Mouse (Mus musculus) urinary bladder, postnatal 4 days (tissue): ENCODE measurements around the gene Lhx9.

Experiments used
- DNase-seq, 2 experiments: peaks; one replicate each; pipeline ENCODE4 v3.0.0; 2021 to 2022; ENCODE audit warnings: low spot score in 2 of 2

Gene Lhx9

GRCm38 (mm10) chr1:138839809-138840430 is 8.5 kb downstream of the Lhx9 start:
- DNase-seq, result no peak

- no peak for DNase-seq
Observed at GRCm38 (mm10) chr1:138839291-138839690, 9.1 kb downstream of the Lhx9 start.

GRCm38 (mm10) chr1:138837786-138838743 is 10.3 kb downstream of the Lhx9 start:
- DNase-seq, result no peak

GRCm38 (mm10) chr1:138835355-138835900 is 12.9 kb downstream of the Lhx9 start:
- DNase-seq, result no peak

- no peak for DNase-seq
Observed at GRCm38 (mm10) chr1:138831309-138831708, 17.1 kb downstream of the Lhx9 start.

- no peak for DNase-seq
Observed at GRCm38 (mm10) chr1:138826841-138827240, 21.5 kb downstream of the Lhx9 start.

GRCm38 (mm10) chr1:138822985-138823322 is 25.4 kb downstream of the Lhx9 start:
- DNase-seq, result no peak

- DNase-seq, result no peak
Observed at GRCm38 (mm10) chr1:138822255-138822984, 26.0 kb downstream of the Lhx9 start.

- DNase-seq, result no peak
Observed at GRCm38 (mm10) chr1:138801732-138802131, 46.6 kb downstream of the Lhx9 start.

GRCm38 (mm10) chr1:138801296-138801695 is 47.1 kb downstream of the Lhx9 start:
- DNase-seq, result no peak

- no peak for DNase-seq
Observed at GRCm38 (mm10) chr1:138799692-138800314, 48.6 kb downstream of the Lhx9 start.

GRCm38 (mm10) chr1:138798110-138798509 is 50.3 kb downstream of the Lhx9 start:
- DNase-seq, result no peak

GRCm38 (mm10) chr1:138785856-138786255 is 62.5 kb downstream of the Lhx9 start:
- DNase-seq, result no peak

- DNase-seq, result no peak
Observed at GRCm38 (mm10) chr1:138784019-138784418, 64.4 kb downstream of the Lhx9 start.
